Mouse (Mus musculus) heart, adult 2 months (tissue): ENCODE results near the gene Rab3ip.

Experiments used
- EP300 ChIP-seq: fragments of 200-500 bp; IDR thresholded peaks from 2 replicates; pipeline ENCODE4 v1.6.1; 2011; ENCODE audit warnings: low read depth, low read length, control low read depth; ENCODE audit not compliant: insufficient read depth
- POLR2A ChIP-seq: fragments of 200-500 bp; IDR thresholded peaks from 2 replicates; pipeline ENCODE4 v1.6.1; 2011; ENCODE audit warnings: mild to moderate bottlenecking, low read depth, low read length, control low read depth; ENCODE audit not compliant: insufficient read depth

DNA sequence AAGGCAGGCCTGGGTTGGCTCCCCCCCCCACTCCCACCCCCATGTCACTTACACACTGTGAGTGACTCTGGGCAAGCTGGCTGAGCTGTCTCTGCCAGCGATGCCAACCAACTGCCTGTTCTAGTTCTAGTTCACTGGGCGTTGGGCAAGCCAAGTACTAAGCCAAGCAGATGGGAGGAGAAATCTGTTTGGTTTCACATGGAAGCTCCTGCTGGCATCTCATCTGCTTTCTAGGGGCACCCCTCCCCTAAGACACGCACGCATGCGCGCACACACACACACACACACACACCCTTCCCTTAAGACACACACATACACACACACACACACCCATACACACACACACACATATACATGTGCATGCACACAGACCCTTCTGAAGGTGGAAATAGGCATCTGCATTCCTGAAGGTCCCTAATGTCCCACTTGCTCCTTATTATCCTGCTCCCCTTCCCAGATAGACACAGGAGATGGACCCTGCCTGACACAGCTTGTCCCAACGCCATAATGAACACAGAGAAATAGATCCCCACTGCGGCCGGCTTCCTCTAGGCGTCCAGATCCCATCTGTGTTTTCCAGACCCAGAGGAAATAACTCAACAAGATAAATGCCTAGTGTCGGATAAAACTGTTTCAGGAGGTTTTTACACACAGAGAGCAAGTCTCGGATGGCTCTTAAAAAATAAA, 79.1 kb downstream of the Rab3ip start:
- no peak for TF ChIP-seq POLR2A
- TF ChIP-seq EP300 = no peak
